Mouse (Mus musculus) heart, adult 2 months (tissue): Measurements from ENCODE around the gene Ctdspl2.

Experiments
- CTCF ChIP-seq: fragments of 200-600 bp; IDR thresholded peaks from 2 replicates; pipeline ENCODE4 v1.8.1; 2022; ENCODE audit warnings: antibody characterized with exemption, mild to moderate bottlenecking, moderate library complexity
- EP300 ChIP-seq: fragments of 200-500 bp; IDR thresholded peaks from 2 replicates; pipeline ENCODE4 v1.6.1; 2011; ENCODE audit warnings: low read depth, low read length, control low read depth; ENCODE audit not compliant: insufficient read depth
- POLR2A ChIP-seq: fragments of 200-500 bp; IDR thresholded peaks from 2 replicates; pipeline ENCODE4 v1.6.1; 2011; ENCODE audit warnings: mild to moderate bottlenecking, low read depth, low read length, control low read depth; ENCODE audit not compliant: insufficient read depth

- TF ChIP-seq CTCF (no peak), POLR2A (no peak), EP300 (no peak)
Measured at GRCm38 (mm10) chr2:122008832-122009231, 53.0 kb downstream of the Ctdspl2 start.
